Comparison of ENCODE assay signal across 22 mouse cellular contexts in the genomic region with DNA sequence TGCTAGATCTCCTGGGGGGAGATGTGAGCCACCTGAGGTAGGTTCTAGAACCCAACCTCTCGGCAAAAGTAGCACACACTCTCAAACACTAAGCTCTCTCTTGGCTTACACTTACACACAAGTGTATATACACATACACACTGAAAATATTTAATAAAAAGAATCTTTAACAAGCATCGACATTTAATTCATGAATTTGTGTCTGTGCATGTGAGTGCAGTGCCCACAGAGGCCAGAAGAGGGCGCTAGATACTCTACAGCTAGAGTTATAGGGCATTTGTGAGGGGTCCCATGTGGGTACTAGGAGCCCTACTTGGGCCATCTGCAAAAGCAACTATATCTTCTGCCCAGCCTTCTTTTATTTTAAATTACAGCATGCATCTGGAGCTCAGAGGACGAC. TPM values are rescaled to one million over a fixed set of nuclear protein-coding genes. Genes with fewer than 3 reads are reported as not detected.
A peak's percentile ranks its signal among the peaks of the same experiment; 100 is the strongest.
DNase-seq lines count a peak whose midpoint lies in the region; ATAC-seq and TF ChIP-seq lines count a peak whose summit lies in the region.
"Had no signal": no experiment of that assay in that cellular context is flagged by ENCODE, and none has a peak within 500 bp of the region (broad histone marks: within the 10 kb centered on the region; RNA-seq: fewer than 3 reads in every experiment).

No protein-coding gene starts in this region.

- H3K4me1 ChIP-seq in kidney, postnatal 0 days (replicated peaks; ENCODE audit: insufficient read depth, low read length): 0 out of 2 replicates have a peak, but pooled peaks cover 5% of the 10 kb centered on the region
- peaks cover 15% of the 10 kb centered on the region for H3K4me1 ChIP-seq in kidney, embryonic 14.5 days (ENCODE audit: control insufficient read depth, insufficient read depth, low read length)
- 0 out of 2 replicates have a peak, but pooled peaks cover 4% of the 10 kb centered on the region for H3K4me1 ChIP-seq in liver, postnatal 0 days (ENCODE audit: insufficient read depth)
- H3K4me1 ChIP-seq in E14TG2a.4 (replicated peaks; ENCODE audit: low read depth, low read length): peaks cover 23% of the 10 kb centered on the region
- peaks cover 29% of the 10 kb centered on the region for H3K4me1 ChIP-seq in embryonic facial prominence, embryonic 10.5 days

- 0 out of 2 replicates have a peak, but pooled peaks cover 3% of the 10 kb centered on the region for H3K27me3 ChIP-seq in kidney, postnatal 0 days (ENCODE audit: insufficient read depth, low read length)
- H3K27me3 ChIP-seq in kidney, embryonic 14.5 days (ENCODE audit: control insufficient read depth, insufficient read depth, low read length): no peaks in the 10 kb centered on the region
- H3K27me3 ChIP-seq in liver, postnatal 0 days (ENCODE audit: insufficient read depth, low read length): peaks cover 11% of the 10 kb centered on the region
- H3K27me3 ChIP-seq in E14TG2a.4 (ENCODE audit: insufficient read depth, low read length): peaks cover 25% of the 10 kb centered on the region
- H3K27me3 ChIP-seq in embryonic facial prominence, embryonic 10.5 days (replicated peaks; ENCODE audit: low read depth, poor library complexity, severe bottlenecking): peaks cover 17% of the 10 kb centered on the region; the same call in 1 of the 2 replicates
- H3K27me3 ChIP-seq: Patski had no signal

- H3K27ac ChIP-seq in kidney, postnatal 0 days: no peak overlapping the region
- no peak overlapping the region for H3K27ac ChIP-seq in kidney, embryonic 14.5 days (ENCODE audit: low read depth, low read length)
- no peak overlapping the region for H3K27ac ChIP-seq in liver, postnatal 0 days (ENCODE audit: low read depth)
- no peak overlapping the region for H3K27ac ChIP-seq in embryonic facial prominence, embryonic 10.5 days (replicated peaks)
- H3K27ac ChIP-seq: forebrain, embryonic 13.5 days; heart, embryonic 10.5 days; hindbrain, embryonic 13.5 days had no signal

- no peaks in the 10 kb centered on the region for H3K9me3 ChIP-seq in kidney, postnatal 0 days (replicated peaks; ENCODE audit: low read length)
- peaks cover 2% of the 10 kb centered on the region; the same call in 1 of the 2 replicates for H3K9me3 ChIP-seq in kidney, embryonic 14.5 days (ENCODE audit: control insufficient read depth, low read length)
- H3K9me3 ChIP-seq in liver, postnatal 0 days (ENCODE audit: low read length): peaks cover 4% of the 10 kb centered on the region; the same call in 1 of the 2 replicates
- H3K9me3 ChIP-seq in E14TG2a.4 (ENCODE audit: low read length): peaks cover 6% of the 10 kb centered on the region
- 0 out of 2 replicates have a peak, but pooled peaks cover 4% of the 10 kb centered on the region for H3K9me3 ChIP-seq in embryonic facial prominence, embryonic 10.5 days
- H3K9me3 ChIP-seq: heart, embryonic 10.5 days; hindbrain, embryonic 13.5 days had no signal

- 0 out of 2 replicates have a peak, but pooled peaks have one; percentile 37 for TF ChIP-seq CTCF in kidney, postnatal 0 days (IDR thresholded peaks at IDR 0.05; ENCODE audit: low read depth)
- peak; percentile 30 for TF ChIP-seq CTCF in liver, postnatal 0 days (IDR thresholded peaks at IDR 0.05; ENCODE audit: low read depth)
- TF ChIP-seq CTCF in E14TG2a.4 (conservative IDR thresholded peaks at IDR 0.05; ENCODE audit: low read length): peak; percentile 74

- H3K4me3 ChIP-seq in kidney, postnatal 0 days (replicated peaks; ENCODE audit: low read depth, low read length): no peak overlapping the region
- H3K4me3 ChIP-seq in kidney, embryonic 14.5 days (ENCODE audit: low read length): no peak overlapping the region
- no peak overlapping the region for H3K4me3 ChIP-seq in liver, postnatal 0 days (ENCODE audit: low read depth, low read length)
- no peak overlapping the region for H3K4me3 ChIP-seq in E14TG2a.4 (replicated peaks; ENCODE audit: low read length)
- H3K4me3 ChIP-seq in embryonic facial prominence, embryonic 10.5 days: no peak overlapping the region
- H3K4me3 ChIP-seq: forebrain, embryonic 13.5 days; heart, embryonic 10.5 days; hindbrain, embryonic 13.5 days had no signal

- DNase-seq in kidney, postnatal 0 days (ENCODE audit: low spot score): no peak
- no peak for DNase-seq in liver, postnatal 0 days
- DNase-seq in liver (no peak), ZHBTc4 (ENCODE audit: low read depth, low spot score) (peak; percentile 44)
- no peak for DNase-seq in left cerebral cortex, adult 8-10 months (ENCODE audit: low spot score in 2 of 2)
- DNase-seq in embryonic facial prominence, embryonic 10.5 days (ENCODE audit: low spot score): no peak
- DNase-seq: adrenal gland, adult 2 months; adrenal gland, postnatal 25 days; cerebellum, adult 18-20 months; cerebellum, adult 9-11 months; cerebellum, postnatal 36 days; forebrain, postnatal 0 days; gastrocnemius, postnatal 25 days; heart, adult 11 months; heart, postnatal 10 days had no signal

- H3K4me2 ChIP-seq in kidney, postnatal 0 days (ENCODE audit: low read length): no peak overlapping the region
- H3K4me2 ChIP-seq in kidney, embryonic 14.5 days (replicated peaks; ENCODE audit: low read depth, low read length): no peak overlapping the region
- no peak overlapping the region for H3K4me2 ChIP-seq in liver, postnatal 0 days (ENCODE audit: low read depth, low read length)
- H3K4me2 ChIP-seq: forebrain, embryonic 13.5 days; hindbrain, embryonic 13.5 days had no signal

- TF ChIP-seq EP300 in liver, postnatal 0 days (IDR thresholded peaks at IDR 0.05; ENCODE audit: low read depth): no peak

- no peak for ATAC-seq in kidney, postnatal 0 days (replicated peaks; ENCODE audit: low FRiP score, low read depth)
- ATAC-seq in kidney, embryonic 14.5 days (ENCODE audit: low FRiP score, low TSS enrichment): no peak
- no peak for ATAC-seq in liver, postnatal 0 days
- ATAC-seq: forebrain, embryonic 13.5 days; forebrain, postnatal 0 days; Patski had no signal

- 74% methylated on average over 4 of the region's 4 CpGs for WGBS in kidney, postnatal 0 days
- 78% methylated on average over 4 of the region's 4 CpGs for WGBS in kidney, embryonic 14.5 days
- 67% methylated on average over 4 of the region's 4 CpGs for WGBS in liver, postnatal 0 days (ENCODE audit: insufficient replicate concordance)
- WGBS in embryonic facial prominence, embryonic 10.5 days: 74% methylated on average over 4 of the region's 4 CpGs

- no peak overlapping the region for H3K9ac ChIP-seq in kidney, postnatal 0 days (ENCODE audit: low read depth, low read length)
- no peak overlapping the region for H3K9ac ChIP-seq in kidney, embryonic 14.5 days (ENCODE audit: low read depth, low read length)
- no peak overlapping the region for H3K9ac ChIP-seq in liver, postnatal 0 days (replicated peaks)
- H3K9ac ChIP-seq: forebrain, embryonic 13.5 days; forebrain, postnatal 0 days; hindbrain, embryonic 13.5 days had no signal

- H3K36me3 ChIP-seq in kidney, postnatal 0 days (ENCODE audit: insufficient read depth, low read length): no peaks in the 10 kb centered on the region
- no peaks in the 10 kb centered on the region for H3K36me3 ChIP-seq in kidney, embryonic 14.5 days (ENCODE audit: control insufficient read depth, insufficient read depth, low read length)
- H3K36me3 ChIP-seq in liver, postnatal 0 days (replicated peaks; ENCODE audit: insufficient read depth, low read length): no peaks in the 10 kb centered on the region
- H3K36me3 ChIP-seq in E14TG2a.4 (ENCODE audit: insufficient read depth, low read length): no peaks in the 10 kb centered on the region
- H3K36me3 ChIP-seq in embryonic facial prominence, embryonic 10.5 days (replicated peaks): no peaks in the 10 kb centered on the region
- H3K36me3 ChIP-seq: heart, embryonic 10.5 days; hindbrain, embryonic 13.5 days had no signal

RNA-seq across cellular contexts. Expression of a gene that starts 4.5 kb away (rescaled TPM):
- 17.7 and 18.7 TPM in 2 replicates for polyA plus RNA-seq in kidney, postnatal 0 days (2015; fragmentation: Nextera tagmentation; extraction: Ambion mirVana)
- polyA plus RNA-seq in kidney, embryonic 14.5 days (2014; fragmentation: Nextera tagmentation; extraction: Ambion mirVana): 15.5 and 18.0 TPM in 2 replicates
- polyA plus RNA-seq in liver, postnatal 0 days (2015; fragmentation: Nextera tagmentation; extraction: Ambion mirVana): 1.1 and 1.8 TPM in 2 replicates
- 1 to 10 TPM; 1.3 to 2.6 (median 2.1) TPM for total RNA-seq in left cerebral cortex, adult 8-10 months (2022)
- 13.7 and 14.6 TPM in 2 replicates for polyA plus RNA-seq in embryonic facial prominence, embryonic 10.5 days (2016; fragmentation: Nextera tagmentation; extraction: Ambion mirVana)
- total RNA-seq: hematopoietic stem cell, adult 5-6 weeks had no signal

RNA-seq across cellular contexts. Expression of a gene that starts 54.9 kb away (rescaled TPM):
- 1.3 and 1.4 TPM in 2 replicates for polyA plus RNA-seq in kidney, postnatal 0 days (2015; fragmentation: Nextera tagmentation; extraction: Ambion mirVana)
- 1.5 and 1.7 TPM in 2 replicates for polyA plus RNA-seq in kidney, embryonic 14.5 days (2014; fragmentation: Nextera tagmentation; extraction: Ambion mirVana)
- polyA plus RNA-seq in liver, postnatal 0 days (2015; fragmentation: Nextera tagmentation; extraction: Ambion mirVana): 0.11 and 0.21 TPM in 2 replicates
- 100 to 1,000 TPM; 158 to 198 (median 179) TPM for total RNA-seq in left cerebral cortex, adult 8-10 months (2022)
- polyA plus RNA-seq in embryonic facial prominence, embryonic 10.5 days (2016; fragmentation: Nextera tagmentation; extraction: Ambion mirVana): 0.40 and 0.52 TPM in 2 replicates
